Mouse (Mus musculus) monocyte, adult 59 days (primary cell): Measurements from ENCODE around the gene Vmn2r58. TPM values are rescaled to one million over a fixed set of nuclear protein-coding genes. Genes with fewer than 3 reads are reported as not detected.

Experiments used
- total RNA-seq, 2 experiments: library from RNA; stranded (reverse); gene quantifications; one replicate each; pipeline ENCODE4 v1.2.4; 2023

Gene Vmn2r58
- total RNA-seq = not detected

GRCm38 (mm10) chr7:41872612-41873011 lies at the start of gene Vmn2r58:
Vmn2r58 (minus strand) TSS chr7:41872712.

Other genes with a start within 250 kb of the Vmn2r58 start
- 1 to 10 TPM; 6.8 to 9.5 TPM for gene Zfp788, start 239.5 kb downstream of the Vmn2r58 start, total RNA-seq
- not detected for gene Vmn2r59, start 186.3 kb upstream of the Vmn2r58 start, total RNA-seq
- gene Vmn2r60, start 235.1 kb upstream of the Vmn2r58 start, total RNA-seq = under 1 TPM; 0.03 to 0.06 TPM